19 mouse cellular contexts compared by ENCODE assay signal in genomic region chr7:109497507-109497906, GRCm38 (mm10). TPM values are rescaled to one million over a fixed set of nuclear protein-coding genes. Genes with fewer than 3 reads are reported as not detected.
"Had no signal": no experiment of that assay in that cellular context is flagged by ENCODE, and none has a peak within 500 bp of the region (broad histone marks: within the 10 kb centered on the region; RNA-seq: fewer than 3 reads in every experiment).

No protein-coding gene starts in this region.

- H3K27ac ChIP-seq: liver, embryonic 15.5 days; lung, embryonic 15.5 days; macrophage; neural tube, embryonic 12.5 days; stomach, embryonic 15.5 days; stomach, postnatal 0 days had no signal

- ATAC-seq: liver, postnatal 0 days; lung, postnatal 0 days; midbrain, embryonic 16.5 days had no signal

- DNase-seq: liver, postnatal 0 days; lung, adult 2 months; lung, postnatal 14 days; lung, postnatal 36 days; midbrain, embryonic 14.5 days; right cerebral cortex, postnatal 14 days; thymus, adult 2 months; thymus, postnatal 25 days; thymus, postnatal 4 days had no signal

- H3K9me3 ChIP-seq: liver, embryonic 15.5 days; lung, embryonic 15.5 days; megakaryocyte, embryonic 14.5 days; neural tube, embryonic 12.5 days; stomach, embryonic 15.5 days had no signal

- H3K36me3 ChIP-seq: liver, embryonic 15.5 days; lung, embryonic 15.5 days; neural tube, embryonic 12.5 days; stomach, embryonic 15.5 days had no signal

- H3K9ac ChIP-seq: liver, embryonic 15.5 days; liver, postnatal 0 days; lung, embryonic 15.5 days; neural tube, embryonic 12.5 days; stomach, embryonic 15.5 days had no signal

- H3K4me2 ChIP-seq: liver, embryonic 15.5 days; lung, embryonic 15.5 days; neural tube, embryonic 12.5 days; stomach, embryonic 15.5 days had no signal

- H3K4me1 ChIP-seq: liver, embryonic 15.5 days; lung, embryonic 15.5 days; megakaryocyte, embryonic 14.5 days had no signal

- H3K4me3 ChIP-seq: liver, embryonic 15.5 days; lung, embryonic 15.5 days; megakaryocyte, embryonic 14.5 days; neural tube, embryonic 12.5 days; stomach, embryonic 15.5 days had no signal

RNA-seq across cellular contexts. Expression of gene Trim66, which starts 10.4 kb away (rescaled TPM):
- polyA plus RNA-seq: liver, embryonic 15.5 days had no signal

RNA-seq across cellular contexts. Expression of gene Stk33, which starts 58.6 kb away (rescaled TPM):
- polyA plus RNA-seq: liver, postnatal 0 days; macrophage; spleen, adult 2 months had no signal
